Mouse (Mus musculus): Measurements from ENCODE around the gene Slc4a2. TPM values are rescaled to one million over a fixed set of nuclear protein-coding genes. Genes with fewer than 3 reads are reported as not detected.
A peak's percentile ranks its signal among the peaks of the same experiment; 100 is the strongest.

Gene Slc4a2
- polyA plus RNA-seq (2016; fragmentation: Nextera tagmentation; extraction: Ambion mirVana): 33.7 and 43.9 TPM in 2 replicates

GRCm38 (mm10) chr5:24423129-24424003 is at the start of gene Slc4a2, which contains the start of gene Cdk5:
Slc4a2 (plus strand) TSS chr5:24423837.
Cdk5 (minus strand) TSS chr5:24423530.
- DNase-seq (ENCODE audit: low spot score): peak; percentile 96
- Histone ChIP-seq H3K4me3 (peak within 1 kb of the TSS; percentile 77), H3K4me1 (peaks cover 51% of the 10 kb centered on the region), H3K27me3 (ENCODE audit: low read depth, poor library complexity, severe bottlenecking) (peaks cover 9% of the 10 kb centered on the region; the same call in 1 of the 2 replicates), H3K9me3 (replicated peaks) (no peaks in the 10 kb centered on the region), H3K36me3 (peaks cover 32% of the 10 kb centered on the region), H3K27ac (peak within 1 kb of the TSS; percentile 88)
- under 1% methylated on average over 46 of the region's 46 CpGs for WGBS

DNA sequence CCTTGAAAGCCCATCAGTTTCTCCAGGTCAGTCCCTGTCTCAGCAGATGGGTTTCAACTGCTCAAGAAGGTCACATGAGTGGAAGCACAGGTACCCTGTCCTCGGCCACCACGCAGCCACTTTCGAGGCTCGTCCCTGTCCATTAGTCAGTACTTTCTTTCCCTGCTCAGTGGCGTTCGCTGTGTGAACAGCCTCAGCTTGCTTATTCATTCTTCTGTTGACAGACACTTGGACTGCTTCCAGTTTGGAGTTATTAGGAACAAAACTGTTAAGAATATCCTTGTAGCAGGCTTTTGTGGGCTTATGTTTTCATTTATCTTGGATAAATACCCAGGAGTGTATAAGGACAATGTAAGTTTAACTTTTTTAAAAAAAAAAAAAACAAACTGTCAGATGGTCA is 49.4 kb upstream of the Slc4a2 start:
- peaks cover 14% of the 10 kb centered on the region for H3K4me1 ChIP-seq
- DNase-seq (ENCODE audit: low spot score): no peak
- H3K4me3 ChIP-seq: no peak overlapping the region
- H3K9me3 ChIP-seq (replicated peaks): no peaks in the 10 kb centered on the region
- H3K36me3 ChIP-seq: no peaks in the 10 kb centered on the region
- H3K27ac ChIP-seq: no peak overlapping the region
- H3K27me3 ChIP-seq (ENCODE audit: low read depth, poor library complexity, severe bottlenecking): no peaks in the 10 kb centered on the region
- WGBS: 90% methylated on average over 6 of the region's 6 CpGs

DNA sequence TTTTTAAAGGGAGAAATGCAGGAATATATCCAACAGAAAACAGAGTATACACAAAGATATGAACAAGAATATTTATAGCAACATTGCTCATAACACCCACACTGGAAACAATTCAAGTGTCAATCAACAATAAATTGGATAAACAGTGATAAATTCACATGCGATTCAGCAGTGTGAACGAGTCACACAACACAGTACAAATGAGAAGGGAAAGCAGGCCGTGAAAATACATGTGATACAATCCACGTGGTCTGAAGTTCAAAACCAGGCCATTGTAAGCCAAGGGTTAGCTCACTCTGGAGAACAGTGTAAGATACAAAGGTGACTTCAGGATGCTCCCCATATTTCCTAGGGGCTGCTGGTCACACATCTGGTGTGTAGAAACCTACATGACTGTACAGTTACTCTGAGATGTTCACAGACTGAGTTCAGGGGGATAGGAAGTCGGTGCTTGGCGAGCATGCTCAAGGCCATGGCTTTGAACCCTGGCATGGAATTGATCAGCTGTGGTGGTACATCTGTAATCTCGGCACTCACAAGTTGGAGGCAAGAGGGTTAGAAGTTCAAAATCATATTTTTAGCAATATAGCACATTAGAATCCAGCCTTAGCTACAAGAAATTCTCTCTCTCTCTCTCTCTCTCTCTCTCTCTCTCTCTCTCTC is 48.8 kb upstream of the Slc4a2 start:
- no peak overlapping the region for H3K4me3 ChIP-seq
- 87% methylated on average over 7 of the region's 7 CpGs for whole genome bisulfite sequencing
- H3K4me1 ChIP-seq: peaks cover 18% of the 10 kb centered on the region

DNA sequence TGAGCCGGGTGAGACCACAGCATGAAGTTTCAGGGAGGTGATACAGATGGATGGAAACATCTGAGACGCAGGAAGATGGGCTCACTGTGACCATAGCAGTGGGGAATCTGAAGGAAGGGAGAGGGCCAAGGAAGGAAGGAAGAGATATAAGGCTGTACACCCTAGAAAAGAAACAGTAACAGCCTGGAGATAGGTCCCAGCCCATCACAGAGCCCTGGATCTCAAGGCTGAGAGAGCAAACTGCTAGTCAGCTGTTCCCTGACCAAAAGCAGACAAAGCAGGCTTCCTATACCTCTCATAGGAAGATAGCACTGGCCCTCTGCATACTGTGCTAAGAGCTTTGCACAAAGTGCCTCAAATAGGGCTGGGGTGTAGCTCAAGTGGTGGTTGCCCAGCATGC is 44.9 kb upstream of the Slc4a2 start:
- no peak for DNase-seq (ENCODE audit: low spot score)
- Histone ChIP-seq H3K27me3 (ENCODE audit: low read depth, poor library complexity, severe bottlenecking) (no peaks in the 10 kb centered on the region), H3K9me3 (replicated peaks) (no peaks in the 10 kb centered on the region), H3K27ac (no peak overlapping the region), H3K4me1 (peaks cover 24% of the 10 kb centered on the region), H3K36me3 (no peaks in the 10 kb centered on the region), H3K4me3 (no peak overlapping the region)
- 83% methylated on average over 2 of the region's 2 CpGs for WGBS

More for the DNA sequence above, 48.8 kb upstream of the Slc4a2 start:
- H3K36me3 ChIP-seq: no peaks in the 10 kb centered on the region
- H3K27me3 ChIP-seq (ENCODE audit: low read depth, poor library complexity, severe bottlenecking): no peaks in the 10 kb centered on the region
- H3K27ac ChIP-seq: no peak overlapping the region
- H3K9me3 ChIP-seq (replicated peaks): no peaks in the 10 kb centered on the region
- DNase-seq (ENCODE audit: low spot score): no peak

DNA sequence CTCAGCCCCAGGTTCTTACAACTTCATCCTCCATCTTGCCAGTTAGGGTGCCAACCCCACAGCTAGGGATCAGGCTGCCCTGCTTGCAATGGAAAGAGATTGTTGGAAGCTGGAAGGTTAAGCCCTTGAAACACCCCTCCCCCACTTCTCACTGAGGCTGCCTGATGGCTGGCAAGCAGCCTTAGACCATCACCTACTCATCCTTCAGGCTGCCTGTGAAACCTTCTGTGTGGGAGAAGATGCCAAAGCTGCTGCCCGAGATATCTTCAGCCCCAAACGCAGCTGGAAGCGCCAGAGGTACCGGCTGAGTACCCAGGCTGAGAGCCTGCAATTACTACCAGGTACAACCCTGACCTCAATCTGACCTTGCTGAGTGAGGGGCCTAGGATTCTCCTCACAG is 44.1 kb upstream of the Slc4a2 start:
- Histone ChIP-seq H3K27ac (no peak overlapping the region), H3K9me3 (replicated peaks) (no peaks in the 10 kb centered on the region), H3K36me3 (no peaks in the 10 kb centered on the region), H3K27me3 (ENCODE audit: low read depth, poor library complexity, severe bottlenecking) (peaks cover 2% of the 10 kb centered on the region; the same call in 1 of the 2 replicates), H3K4me3 (no peak overlapping the region), H3K4me1 (peaks cover 32% of the 10 kb centered on the region)
- no peak for DNase-seq (ENCODE audit: low spot score)
- 60% methylated on average over 4 of the region's 4 CpGs for WGBS

GRCm38 (mm10) chr5:24380499-24380898 is 43.1 kb upstream of the Slc4a2 start:
- Histone ChIP-seq H3K4me1 (peaks cover 34% of the 10 kb centered on the region), H3K27ac (no peak overlapping the region; the same call in 1 of the 2 replicates), H3K9me3 (replicated peaks) (no peaks in the 10 kb centered on the region), H3K27me3 (ENCODE audit: low read depth, poor library complexity, severe bottlenecking) (peaks cover 12% of the 10 kb centered on the region), H3K4me3 (no peak overlapping the region), H3K36me3 (no peaks in the 10 kb centered on the region)
- DNase-seq (ENCODE audit: low spot score): no peak
- WGBS: 93% methylated on average over 4 of the region's 4 CpGs

- no peak overlapping the region for H3K27ac ChIP-seq
- no peaks in the 10 kb centered on the region for H3K9me3 ChIP-seq (replicated peaks)
- DNase-seq (ENCODE audit: low spot score): no peak
- 82% methylated on average over 6 of the region's 6 CpGs for WGBS
- no peaks in the 10 kb centered on the region for H3K36me3 ChIP-seq
- no peak overlapping the region for H3K4me3 ChIP-seq
- peaks cover 22% of the 10 kb centered on the region for H3K27me3 ChIP-seq (ENCODE audit: low read depth, poor library complexity, severe bottlenecking)
- H3K4me1 ChIP-seq: peaks cover 34% of the 10 kb centered on the region
These were observed 42.2 kb upstream of the Slc4a2 start for GRCm38 (mm10) chr5:24381486-24381885.

DNA sequence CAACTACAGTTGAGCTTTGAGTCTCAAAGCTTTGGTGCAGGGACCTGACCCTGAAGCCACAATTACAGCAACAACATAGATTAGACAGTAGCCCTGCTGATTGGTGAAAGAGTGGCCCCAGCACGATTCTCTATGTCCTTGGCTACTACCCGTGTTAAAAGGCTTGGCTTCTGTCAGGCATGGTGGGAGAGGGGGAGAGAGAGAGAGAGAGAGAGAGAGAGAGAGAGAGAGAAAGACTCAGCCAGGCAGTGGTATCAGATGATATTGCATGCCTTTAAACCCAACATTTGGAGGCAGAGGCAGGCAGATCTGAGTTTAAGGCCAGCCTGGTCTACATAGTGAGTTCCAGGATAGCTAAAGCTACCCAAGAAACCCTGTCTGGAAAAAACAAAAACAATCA is 41.6 kb upstream of the Slc4a2 start:
- DNase-seq (ENCODE audit: low spot score): no peak
- Histone ChIP-seq H3K4me1 (peaks cover 39% of the 10 kb centered on the region), H3K27ac (no peak overlapping the region), H3K27me3 (ENCODE audit: low read depth, poor library complexity, severe bottlenecking) (peaks cover 27% of the 10 kb centered on the region), H3K4me3 (no peak overlapping the region), H3K9me3 (replicated peaks) (no peaks in the 10 kb centered on the region), H3K36me3 (no peaks in the 10 kb centered on the region)
- 75% methylated on average over 2 of the region's 2 CpGs for WGBS

GRCm38 (mm10) chr5:24383026-24383859 is 40.4 kb upstream of the Slc4a2 start:
- peaks cover 39% of the 10 kb centered on the region for H3K27me3 ChIP-seq (ENCODE audit: low read depth, poor library complexity, severe bottlenecking)
- peak overlapping the region; percentile 59 for H3K4me3 ChIP-seq
- no peaks in the 10 kb centered on the region for H3K36me3 ChIP-seq
- peaks cover 46% of the 10 kb centered on the region for H3K4me1 ChIP-seq
- H3K9me3 ChIP-seq (replicated peaks): no peaks in the 10 kb centered on the region
- peak overlapping the region; percentile 76 for H3K27ac ChIP-seq
- DNase-seq (ENCODE audit: low spot score): peak; percentile 96
- WGBS: 1% methylated on average over 34 of the region's 34 CpGs

GRCm38 (mm10) chr5:24384407-24384806 is 39.2 kb upstream of the Slc4a2 start:
- no peak for DNase-seq (ENCODE audit: low spot score)
- Histone ChIP-seq H3K27me3 (ENCODE audit: low read depth, poor library complexity, severe bottlenecking) (peaks cover 45% of the 10 kb centered on the region), H3K9me3 (replicated peaks) (no peaks in the 10 kb centered on the region), H3K4me1 (peaks cover 57% of the 10 kb centered on the region), H3K36me3 (no peaks in the 10 kb centered on the region), H3K4me3 (no peak overlapping the region), H3K27ac (no peak overlapping the region)
- WGBS: 75% methylated on average over 6 of the region's 6 CpGs

DNA sequence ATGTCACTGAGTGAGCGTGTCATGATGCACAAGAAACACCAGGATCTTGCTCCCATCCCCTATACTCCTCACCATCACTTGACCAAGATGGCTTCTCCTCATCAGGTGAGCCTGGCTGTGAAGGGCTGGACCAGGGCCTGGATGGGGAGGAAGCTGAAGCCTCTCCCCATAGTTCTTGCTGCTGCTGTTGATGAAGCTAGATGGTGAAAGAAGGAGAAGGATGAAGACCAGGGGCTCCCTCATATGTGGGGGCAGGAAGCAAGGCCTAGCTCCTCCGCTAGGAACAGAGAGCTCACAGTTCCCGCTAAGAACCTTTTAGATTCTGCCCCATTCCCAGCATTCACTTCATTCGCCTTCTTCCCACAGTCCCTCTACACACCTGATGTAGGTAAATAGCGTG is 38.3 kb upstream of the Slc4a2 start:
- H3K27me3 ChIP-seq (ENCODE audit: low read depth, poor library complexity, severe bottlenecking): peaks cover 45% of the 10 kb centered on the region
- peaks cover 56% of the 10 kb centered on the region for H3K4me1 ChIP-seq
- no peaks in the 10 kb centered on the region for H3K9me3 ChIP-seq (replicated peaks)
- no peak for DNase-seq (ENCODE audit: low spot score)
- 83% methylated on average over 5 of the region's 5 CpGs for WGBS
- H3K27ac ChIP-seq: no peak overlapping the region
- no peak overlapping the region for H3K4me3 ChIP-seq
- no peaks in the 10 kb centered on the region for H3K36me3 ChIP-seq

GRCm38 (mm10) chr5:24385887-24386550 is 37.6 kb upstream of the Slc4a2 start:
- DNase-seq (ENCODE audit: low spot score): no peak
- Histone ChIP-seq H3K4me1 (peaks cover 58% of the 10 kb centered on the region), H3K4me3 (no peak overlapping the region), H3K9me3 (replicated peaks) (no peaks in the 10 kb centered on the region), H3K36me3 (no peaks in the 10 kb centered on the region), H3K27me3 (ENCODE audit: low read depth, poor library complexity, severe bottlenecking) (peaks cover 45% of the 10 kb centered on the region), H3K27ac (no peak overlapping the region)
- 82% methylated on average over 10 of the region's 10 CpGs for WGBS

Measured in limb, embryonic 10.5 days (tissue).